Mouse (Mus musculus) olfactory bulb, adult 2 months (tissue): ENCODE measurements around the gene Mgat4e.

ENCODE experiments used
- CTCF ChIP-seq: fragments of 200-500 bp; IDR thresholded peaks from 2 replicates; pipeline ENCODE4 v1.5.1; 2012; ENCODE audit warnings: low read depth, mild to moderate bottlenecking, low read length, moderate library complexity; ENCODE audit not compliant: insufficient read depth
- POLR2A ChIP-seq: fragments of 200-500 bp; IDR thresholded peaks from 2 replicates; pipeline ENCODE4 v1.6.1; 2012; ENCODE audit warnings: mild to moderate bottlenecking, low read depth, low read length, moderate library complexity; ENCODE audit not compliant: insufficient read depth

DNA sequence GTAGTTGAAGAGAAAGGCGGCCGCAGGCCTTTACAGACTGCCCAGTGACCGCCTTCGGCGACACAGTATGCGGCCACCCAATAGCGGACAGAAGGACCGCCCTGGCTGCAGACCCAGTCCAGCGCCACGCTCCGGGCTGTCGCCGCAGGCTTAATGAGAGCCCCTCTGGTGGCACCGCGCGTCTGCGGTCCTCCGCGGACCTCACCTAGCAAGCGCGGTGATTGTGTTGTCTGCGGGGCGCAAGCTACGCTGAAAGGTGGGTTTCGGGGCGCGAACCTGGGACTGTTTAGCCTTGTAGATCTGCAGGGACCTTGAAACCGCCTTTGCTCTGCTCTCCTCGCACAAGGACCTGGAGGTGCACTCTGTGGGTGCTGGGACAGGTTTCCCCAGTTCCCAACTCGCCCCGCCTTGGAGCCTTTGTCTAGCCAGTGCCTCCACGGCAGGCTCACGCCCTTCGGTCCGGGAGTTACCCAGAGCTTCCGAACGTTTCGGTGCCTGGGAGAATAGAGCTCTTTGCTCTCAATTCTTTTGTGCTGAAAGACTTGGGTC is 36.1 kb downstream of the Mgat4e start:
- no peak for TF ChIP-seq CTCF
- no peak for TF ChIP-seq POLR2A
